Mouse (Mus musculus): ENCODE measurements around the gene Cttn. TPM values are rescaled to one million over a fixed set of nuclear protein-coding genes. Genes with fewer than 3 reads are reported as not detected.

Cttn gene
- total and polyA plus RNA-seq, 3 experiments, result 26.9 to 33.9 (median 32.9) TPM

GRCm38 (mm10) chr7:144426594-144426993 is 44.2 kb downstream of the Cttn start:
- 74% methylated on average over 3 of the region's 3 CpGs for WGBS
- DNase-seq, result no peak
- Histone ChIP-seq H3K4me1 (ENCODE audit: control insufficient read depth, insufficient read depth, low read length) (no peaks in the 10 kb centered on the region), H3K27me3 (ENCODE audit: control insufficient read depth, insufficient read depth, low read length) (no peaks in the 10 kb centered on the region), H3K79me2 (replicated peaks; ENCODE audit: control insufficient read depth, insufficient read depth, low read length) (no peaks in the 10 kb centered on the region), H3K36me3 (ENCODE audit: control insufficient read depth, insufficient read depth, low read length) (no peaks in the 10 kb centered on the region), H3K9ac (ENCODE audit: low read depth, low read length) (no peak overlapping the region), H3K27ac (no peak overlapping the region), H3K4me3 (no peak overlapping the region)
- intact Hi-C loops (cut with DNase I), result loop anchor here (1.0 to 5.0 kb wide), 2 partner anchors 209 to 329 kb away; no protein-coding TSS in a partner anchor
- no peak for TF ChIP-seq CTCF (IDR thresholded peaks at IDR 0.05)
- TF ChIP-seq POLR2A (IDR thresholded peaks at IDR 0.05; ENCODE audit: insufficient read depth, low read depth, low read length), result no peak
- TF ChIP-seq EP300 (IDR thresholded peaks at IDR 0.05; ENCODE audit: insufficient read depth, low read depth, low read length), result no peak

GRCm38 (mm10) chr7:144425953-144426352 is 44.9 kb downstream of the Cttn start:
- Histone ChIP-seq H3K4me3 (no peak overlapping the region), H3K27me3 (ENCODE audit: control insufficient read depth, insufficient read depth, low read length) (no peaks in the 10 kb centered on the region), H3K27ac (no peak overlapping the region), H3K4me1 (ENCODE audit: control insufficient read depth, insufficient read depth, low read length) (no peaks in the 10 kb centered on the region), H3K9ac (ENCODE audit: low read depth, low read length) (no peak overlapping the region), H3K36me3 (ENCODE audit: control insufficient read depth, insufficient read depth, low read length) (no peaks in the 10 kb centered on the region), H3K79me2 (replicated peaks; ENCODE audit: control insufficient read depth, insufficient read depth, low read length) (no peaks in the 10 kb centered on the region)
- peak; percentile 20 to 59 for DNase-seq
- intact Hi-C loops (cut with DNase I), result loop anchor here (1.0 to 5.0 kb wide), 2 partner anchors 209 to 329 kb away; no protein-coding TSS in a partner anchor
- 9% methylated on average over 8 of the region's 8 CpGs for WGBS
- TF ChIP-seq CTCF (IDR thresholded peaks at IDR 0.05) (peak; percentile 100), POLR2A (IDR thresholded peaks at IDR 0.05; ENCODE audit: insufficient read depth, low read depth, low read length) (no peak), EP300 (IDR thresholded peaks at IDR 0.05; ENCODE audit: insufficient read depth, low read depth, low read length) (0 out of 2 replicates have a peak, but pooled peaks have one; percentile 44)

DNA sequence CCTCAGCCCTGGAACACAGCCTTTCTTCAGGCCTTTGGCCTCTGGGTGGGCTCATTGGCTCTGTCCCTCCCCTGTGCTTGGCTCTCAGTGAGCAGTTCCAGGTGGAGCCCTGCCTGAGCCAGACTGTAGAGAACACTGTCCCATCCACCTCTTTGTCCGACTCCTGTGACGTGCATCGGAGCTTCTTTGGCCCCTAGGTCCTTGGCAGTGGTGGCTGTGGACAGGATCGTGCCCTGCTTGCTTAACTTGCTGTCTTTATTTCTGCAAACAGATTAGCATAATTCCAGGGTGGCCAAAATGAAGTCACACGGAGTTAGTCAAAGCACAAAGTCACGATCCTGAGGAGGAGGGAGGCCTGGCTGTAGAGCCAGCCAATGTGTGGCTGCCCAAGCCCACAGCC is 49.3 kb downstream of the Cttn start:
- H3K27me3 ChIP-seq (ENCODE audit: control insufficient read depth, insufficient read depth, low read length), result no peaks in the 10 kb centered on the region
- DNase-seq, result no peak
- no peaks in the 10 kb centered on the region for H3K79me2 ChIP-seq (replicated peaks; ENCODE audit: control insufficient read depth, insufficient read depth, low read length)
- WGBS, result 68% methylated on average over 6 of the region's 6 CpGs
- no peak overlapping the region for H3K9ac ChIP-seq (ENCODE audit: low read depth, low read length)
- H3K4me1 ChIP-seq (ENCODE audit: control insufficient read depth, insufficient read depth, low read length), result no peaks in the 10 kb centered on the region
- no peak overlapping the region for H3K4me3 ChIP-seq
- intact Hi-C loops (cut with DNase I), result no loop called here
- H3K36me3 ChIP-seq (ENCODE audit: control insufficient read depth, insufficient read depth, low read length), result no peaks in the 10 kb centered on the region
- TF ChIP-seq CTCF (IDR thresholded peaks at IDR 0.05), result no peak
- TF ChIP-seq EP300 (IDR thresholded peaks at IDR 0.05; ENCODE audit: insufficient read depth, low read depth, low read length), result no peak
- TF ChIP-seq POLR2A (IDR thresholded peaks at IDR 0.05; ENCODE audit: insufficient read depth, low read depth, low read length), result no peak
- H3K27ac ChIP-seq, result no peak overlapping the region

- 36% methylated on average over 16 of the region's 16 CpGs for WGBS
- H3K4me1 ChIP-seq (ENCODE audit: control insufficient read depth, insufficient read depth, low read length), result no peaks in the 10 kb centered on the region
- DNase-seq, result no peak
- no peaks in the 10 kb centered on the region for H3K27me3 ChIP-seq (ENCODE audit: control insufficient read depth, insufficient read depth, low read length)
- intact Hi-C loops (cut with DNase I), result no loop called here
- H3K4me3 ChIP-seq, result no peak overlapping the region
- no peaks in the 10 kb centered on the region for H3K36me3 ChIP-seq (ENCODE audit: control insufficient read depth, insufficient read depth, low read length)
- TF ChIP-seq EP300 (IDR thresholded peaks at IDR 0.05; ENCODE audit: insufficient read depth, low read depth, low read length), result no peak
- TF ChIP-seq POLR2A (IDR thresholded peaks at IDR 0.05; ENCODE audit: insufficient read depth, low read depth, low read length), result no peak
- no peak for TF ChIP-seq CTCF (IDR thresholded peaks at IDR 0.05)
- no peak overlapping the region for H3K27ac ChIP-seq
- H3K9ac ChIP-seq (ENCODE audit: low read depth, low read length), result no peak overlapping the region
- H3K79me2 ChIP-seq (replicated peaks; ENCODE audit: control insufficient read depth, insufficient read depth, low read length), result no peaks in the 10 kb centered on the region
Measured at GRCm38 (mm10) chr7:144420552-144420951, 50.3 kb downstream of the Cttn start.

DNA sequence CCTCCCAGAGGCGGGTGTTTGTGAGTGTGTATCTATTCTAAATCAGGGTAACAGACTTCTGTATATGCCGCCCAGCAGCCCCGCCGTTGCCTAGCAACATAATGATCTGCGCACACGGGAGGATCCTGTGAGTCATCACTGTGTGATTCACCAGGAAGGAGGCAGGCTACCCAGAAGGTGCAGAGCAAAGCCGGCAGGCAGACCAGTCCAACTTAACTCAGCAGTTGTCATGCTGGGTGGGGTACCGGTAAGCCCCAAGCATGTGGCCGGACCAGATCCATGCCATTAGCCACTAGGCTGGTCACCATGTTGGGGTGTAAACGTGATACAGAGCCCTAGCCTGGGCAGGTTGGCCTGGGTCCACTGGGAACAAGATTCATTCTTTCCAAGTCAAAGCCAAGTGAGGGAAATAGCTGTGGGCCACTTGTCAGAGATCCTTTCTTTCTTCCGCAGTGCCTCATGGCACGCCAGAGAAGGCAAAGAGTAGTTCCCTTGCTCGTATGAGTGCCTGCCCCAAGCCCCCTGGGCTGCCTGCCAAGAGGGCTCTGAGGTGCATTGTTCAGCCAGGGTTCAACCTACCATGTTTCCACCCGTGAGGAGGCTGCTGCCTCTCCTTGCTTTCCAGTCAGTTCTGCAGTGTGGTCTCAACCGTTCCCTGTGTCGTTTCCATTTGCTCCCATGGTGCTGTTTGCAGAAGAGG is 53.0 kb downstream of the Cttn start:
- Histone ChIP-seq H3K4me3 (no peak overlapping the region), H3K79me2 (replicated peaks; ENCODE audit: control insufficient read depth, insufficient read depth, low read length) (no peaks in the 10 kb centered on the region), H3K9ac (ENCODE audit: low read depth, low read length) (no peak overlapping the region), H3K27ac (no peak overlapping the region), H3K36me3 (ENCODE audit: control insufficient read depth, insufficient read depth, low read length) (no peaks in the 10 kb centered on the region), H3K27me3 (ENCODE audit: control insufficient read depth, insufficient read depth, low read length) (no peaks in the 10 kb centered on the region), H3K4me1 (ENCODE audit: control insufficient read depth, insufficient read depth, low read length) (no peaks in the 10 kb centered on the region)
- 22% methylated on average over 16 of the region's 16 CpGs for WGBS
- DNase-seq, result peak in 1 of 2 experiments; percentile 31
- intact Hi-C loops (cut with DNase I), result no loop called here
- TF ChIP-seq EP300 (IDR thresholded peaks at IDR 0.05; ENCODE audit: insufficient read depth, low read depth, low read length) (no peak), POLR2A (IDR thresholded peaks at IDR 0.05; ENCODE audit: insufficient read depth, low read depth, low read length) (no peak), CTCF (IDR thresholded peaks at IDR 0.05) (no peak)

DNA sequence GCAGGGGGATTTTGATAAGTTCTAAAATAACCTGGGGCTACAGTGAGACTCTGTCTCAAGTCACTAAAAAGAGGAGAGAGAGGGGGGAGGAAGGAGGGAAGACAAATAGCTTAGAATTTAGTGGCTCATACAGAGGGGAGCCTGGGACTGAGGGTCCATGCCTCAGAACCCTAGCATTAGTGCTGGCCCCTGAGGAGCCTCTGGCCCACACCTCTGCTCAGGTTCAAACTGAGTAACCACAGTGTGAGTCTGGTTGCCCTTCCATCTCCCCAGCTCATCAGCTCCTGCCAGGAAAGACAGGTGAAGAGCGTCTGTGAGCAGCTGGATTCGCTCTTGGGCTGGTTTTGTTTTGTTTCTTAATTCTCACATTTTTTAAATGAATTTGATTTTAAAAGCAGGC is 53.6 kb downstream of the Cttn start:
- Histone ChIP-seq H3K9ac (ENCODE audit: low read depth, low read length) (no peak overlapping the region), H3K4me1 (ENCODE audit: control insufficient read depth, insufficient read depth, low read length) (no peaks in the 10 kb centered on the region), H3K27me3 (ENCODE audit: control insufficient read depth, insufficient read depth, low read length) (no peaks in the 10 kb centered on the region), H3K4me3 (no peak overlapping the region), H3K27ac (no peak overlapping the region), H3K79me2 (replicated peaks; ENCODE audit: control insufficient read depth, insufficient read depth, low read length) (no peaks in the 10 kb centered on the region), H3K36me3 (ENCODE audit: control insufficient read depth, insufficient read depth, low read length) (no peaks in the 10 kb centered on the region)
- WGBS, result 60% methylated on average over 2 of the region's 2 CpGs
- intact Hi-C loops (cut with DNase I), result no loop called here
- TF ChIP-seq EP300 (IDR thresholded peaks at IDR 0.05; ENCODE audit: insufficient read depth, low read depth, low read length) (no peak), CTCF (IDR thresholded peaks at IDR 0.05) (no peak), POLR2A (IDR thresholded peaks at IDR 0.05; ENCODE audit: insufficient read depth, low read depth, low read length) (no peak)
- DNase-seq, result no peak
